Comparison of ENCODE assay signal across 9 mouse cellular contexts in the genomic region with DNA sequence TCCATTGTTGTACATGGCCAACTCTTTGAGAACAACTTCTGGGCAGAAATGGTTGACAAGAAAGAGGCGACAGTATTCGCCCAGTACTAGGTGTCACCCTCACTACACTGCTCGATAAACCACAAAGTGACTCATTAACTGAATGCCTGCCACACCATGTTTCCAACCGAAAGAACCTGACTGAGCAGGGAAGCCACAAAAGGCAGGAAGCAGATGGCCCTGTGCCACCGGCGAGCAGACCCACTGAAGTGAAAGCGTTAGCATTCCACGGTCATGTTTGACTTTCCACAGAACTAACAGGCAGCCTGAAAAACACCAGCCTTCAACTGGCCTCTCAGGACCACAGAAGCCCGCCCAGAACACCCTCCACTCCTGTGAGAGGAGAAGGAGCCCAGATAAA. TPM values are rescaled to one million over a fixed set of nuclear protein-coding genes. Genes with fewer than 3 reads are reported as not detected.
A peak's percentile ranks its signal among the peaks of the same experiment; 100 is the strongest.
DNase-seq lines count a peak whose midpoint lies in the region; ATAC-seq and TF ChIP-seq lines count a peak whose summit lies in the region.
"Had no signal": no experiment of that assay in that cellular context is flagged by ENCODE, and none has a peak within 500 bp of the region (broad histone marks: within the 10 kb centered on the region; RNA-seq: fewer than 3 reads in every experiment).

No protein-coding gene starts in this region.

- peak; percentile 87 for ATAC-seq in inflammation-experienced regulatory T-cells, adult 6 months
- ATAC-seq in lung, embryonic 16.5 days (ENCODE audit: low read depth) = peak; percentile 67
- ATAC-seq in stomach, postnatal 0 days (ENCODE audit: low FRiP score, low TSS enrichment) = peak; percentile 59

- H3K4me2 ChIP-seq in lung, embryonic 16.5 days (ENCODE audit: low read depth, low read length) = no peak overlapping the region
- H3K4me2 ChIP-seq in stomach, postnatal 0 days (replicated peaks; ENCODE audit: low read depth) = no peak overlapping the region
- H3K4me2 ChIP-seq: heart, embryonic 13.5 days had no signal

- peaks cover 12% of the 10 kb centered on the region for H3K4me1 ChIP-seq in lung, embryonic 16.5 days (replicated peaks; ENCODE audit: control insufficient read depth, insufficient read depth, low read length)
- no peaks in the 10 kb centered on the region for H3K4me1 ChIP-seq in stomach, postnatal 0 days (replicated peaks; ENCODE audit: control insufficient read depth, insufficient read depth)
- no peaks in the 10 kb centered on the region for H3K4me1 ChIP-seq in heart, adult 2 months (ENCODE audit: control insufficient read depth, insufficient read depth, low read length)

- 0 out of 2 replicates have a peak, but pooled peaks cover 1% of the 10 kb centered on the region for H3K79me2 ChIP-seq in heart, adult 2 months (replicated peaks; ENCODE audit: control insufficient read depth, insufficient read depth, low read length)

- no peak for TF ChIP-seq CTCF in stomach, postnatal 0 days (IDR thresholded peaks at IDR 0.05; ENCODE audit: low read depth)
- TF ChIP-seq CTCF in heart, adult 2 months (IDR thresholded peaks at IDR 0.05) = no peak

- DNase-seq in thymus, postnatal 0 days (ENCODE audit: low spot score) = peak; percentile 42
- DNase-seq in thymus, postnatal 25 days = no peak
- DNase-seq in stomach, postnatal 0 days (ENCODE audit: low spot score) = peak; percentile 42
- no peak for DNase-seq in right cerebral cortex, postnatal 25 days
- DNase-seq in heart, adult 2 months = no peak
- no peak for DNase-seq in urinary bladder, postnatal 4 days (ENCODE audit: low spot score in 2 of 2)

- no peaks in the 10 kb centered on the region for H3K27me3 ChIP-seq in lung, embryonic 16.5 days (ENCODE audit: control insufficient read depth, insufficient read depth, low read depth, low read length)
- H3K27me3 ChIP-seq in stomach, postnatal 0 days (ENCODE audit: control insufficient read depth, insufficient read depth, low read length) = no peaks in the 10 kb centered on the region
- no peaks in the 10 kb centered on the region for H3K27me3 ChIP-seq in heart, adult 2 months (ENCODE audit: control insufficient read depth, insufficient read depth, low read length)
- H3K27me3 ChIP-seq: heart, embryonic 13.5 days had no signal

- no peaks in the 10 kb centered on the region for H3K9me3 ChIP-seq in lung, embryonic 16.5 days (ENCODE audit: control insufficient read depth, low read length)
- H3K9me3 ChIP-seq in stomach, postnatal 0 days (ENCODE audit: control insufficient read depth, low read length) = no peaks in the 10 kb centered on the region
- H3K9me3 ChIP-seq: heart, embryonic 13.5 days had no signal

- no peak overlapping the region for H3K9ac ChIP-seq in lung, embryonic 16.5 days (ENCODE audit: low read length)
- H3K9ac ChIP-seq in stomach, postnatal 0 days (ENCODE audit: low read length) = no peak overlapping the region
- no peak overlapping the region for H3K9ac ChIP-seq in heart, adult 2 months (ENCODE audit: low read depth, low read length)
- H3K9ac ChIP-seq: heart, embryonic 13.5 days had no signal

- peaks cover 52% of the 10 kb centered on the region for H3K36me3 ChIP-seq in lung, embryonic 16.5 days (ENCODE audit: control insufficient read depth, insufficient read depth, low read length)
- peaks cover 44% of the 10 kb centered on the region for H3K36me3 ChIP-seq in stomach, postnatal 0 days (ENCODE audit: control insufficient read depth, insufficient read depth, low read length)
- no peaks in the 10 kb centered on the region for H3K36me3 ChIP-seq in heart, adult 2 months (ENCODE audit: control insufficient read depth, insufficient read depth, low read length)

- H3K27ac ChIP-seq in lung, embryonic 16.5 days (ENCODE audit: low read length) = peak overlapping the region; percentile 80
- H3K27ac ChIP-seq in stomach, postnatal 0 days (replicated peaks) = peak overlapping the region; percentile 89
- no peak overlapping the region for H3K27ac ChIP-seq in heart, adult 2 months
- H3K27ac ChIP-seq: heart, embryonic 13.5 days had no signal

- no peak for TF ChIP-seq POLR2A in heart, adult 2 months (IDR thresholded peaks at IDR 0.05; ENCODE audit: insufficient read depth, low read depth, low read length)

- WGBS in lung, embryonic 16.5 days = 53% methylated on average over 9 of the region's 9 CpGs
- 53% methylated on average over 9 of the region's 9 CpGs for WGBS in stomach, postnatal 0 days
- 67% methylated on average over 9 of the region's 9 CpGs for WGBS in heart, adult 2 months

- no peak for TF ChIP-seq EP300 in stomach, postnatal 0 days (optimal IDR thresholded peaks at IDR 0.05)
- no peak for TF ChIP-seq EP300 in heart, adult 2 months (IDR thresholded peaks at IDR 0.05; ENCODE audit: insufficient read depth, low read depth, low read length)

- intact Hi-C loops in heart, adult 2 months (cut with DNase I) = no loop called here

- H3K4me3 ChIP-seq in lung, embryonic 16.5 days (ENCODE audit: low read length) = no peak overlapping the region
- H3K4me3 ChIP-seq in stomach, postnatal 0 days (ENCODE audit: low read depth, low read length) = no peak overlapping the region
- H3K4me3 ChIP-seq in heart, adult 2 months = no peak overlapping the region
- H3K4me3 ChIP-seq: heart, embryonic 13.5 days had no signal

RNA-seq across cellular contexts. Expression of a gene that starts 16.8 kb away (rescaled TPM):
- polyA plus RNA-seq in thymus, postnatal 0 days (2015; fragmentation: Nextera tagmentation; extraction: Ambion mirVana) = 1.5 and 2.0 TPM in 2 replicates
- not detected for polyA plus RNA-seq in inflammation-experienced regulatory T-cells, adult 6 months (2017; shearing (Covaris generic))
- 4.4 and 4.7 TPM in 2 replicates for polyA plus RNA-seq in lung, embryonic 16.5 days (2015; fragmentation: Nextera tagmentation; extraction: Ambion mirVana)
- 26.5 and 30.1 TPM in 2 replicates for polyA plus RNA-seq in stomach, postnatal 0 days (2015; fragmentation: Nextera tagmentation; extraction: Ambion mirVana)
- under 1 TPM; 0.39 to 0.50 TPM for total RNA-seq in heart, adult 2 months (2021)
- 0.15 and 0.29 TPM in 2 replicates for polyA plus RNA-seq in heart, adult 2 months (2012; rRNA removed)

RNA-seq across cellular contexts. Expression of a gene that starts 19.4 kb away (rescaled TPM):
- polyA plus RNA-seq in thymus, postnatal 0 days (2015; fragmentation: Nextera tagmentation; extraction: Ambion mirVana) = 86.4 and 89.0 TPM in 2 replicates
- 10 to 100 TPM; 40.4 to 44.2 (median 42.3) TPM for polyA plus RNA-seq in inflammation-experienced regulatory T-cells, adult 6 months (2017; shearing (Covaris generic))
- 75.3 and 79.2 TPM in 2 replicates for polyA plus RNA-seq in lung, embryonic 16.5 days (2015; fragmentation: Nextera tagmentation; extraction: Ambion mirVana)
- 52.6 and 53.0 TPM in 2 replicates for polyA plus RNA-seq in stomach, postnatal 0 days (2015; fragmentation: Nextera tagmentation; extraction: Ambion mirVana)
- total RNA-seq in heart, adult 2 months (2021) = 10 to 100 TPM; 61.5 to 71.2 TPM
- 40.0 and 50.7 TPM in 2 replicates for polyA plus RNA-seq in heart, adult 2 months (2012; rRNA removed)

RNA-seq across cellular contexts. Expression of a gene that starts 26.1 kb away (rescaled TPM):
- 0.49 and 0.59 TPM in 2 replicates for polyA plus RNA-seq in thymus, postnatal 0 days (2015; fragmentation: Nextera tagmentation; extraction: Ambion mirVana)
- not detected for polyA plus RNA-seq in inflammation-experienced regulatory T-cells, adult 6 months (2017; shearing (Covaris generic))
- polyA plus RNA-seq in lung, embryonic 16.5 days (2015; fragmentation: Nextera tagmentation; extraction: Ambion mirVana) = 0.21 and 0.25 TPM in 2 replicates
- polyA plus RNA-seq in stomach, postnatal 0 days (2015; fragmentation: Nextera tagmentation; extraction: Ambion mirVana) = 0.68 and 0.76 TPM in 2 replicates
- not detected for total RNA-seq in heart, adult 2 months (2021)
- polyA plus RNA-seq in heart, adult 2 months (2012; rRNA removed) = 0.18 and 0.32 TPM in 2 replicates
- polyA plus RNA-seq: heart, embryonic 13.5 days had no signal

RNA-seq across cellular contexts. Expression of a gene that starts 52.4 kb away (rescaled TPM):
- 73.0 and 74.5 TPM in 2 replicates for polyA plus RNA-seq in thymus, postnatal 0 days (2015; fragmentation: Nextera tagmentation; extraction: Ambion mirVana)
- polyA plus RNA-seq in inflammation-experienced regulatory T-cells, adult 6 months (2017; shearing (Covaris generic)) = 10 to 100 TPM; 70.3 to 96.0 (median 70.6) TPM
- 62.8 and 68.5 TPM in 2 replicates for polyA plus RNA-seq in lung, embryonic 16.5 days (2015; fragmentation: Nextera tagmentation; extraction: Ambion mirVana)
- polyA plus RNA-seq in stomach, postnatal 0 days (2015; fragmentation: Nextera tagmentation; extraction: Ambion mirVana) = 42.3 and 43.9 TPM in 2 replicates
- total RNA-seq in heart, adult 2 months (2021) = 10 to 100 TPM; 43.7 to 44.0 TPM
- polyA plus RNA-seq in heart, adult 2 months (2012; rRNA removed) = 28.0 and 29.7 TPM in 2 replicates

RNA-seq across cellular contexts. Expression of a gene that starts 55.8 kb away (rescaled TPM):
- polyA plus RNA-seq in thymus, postnatal 0 days (2015; fragmentation: Nextera tagmentation; extraction: Ambion mirVana) = 20.0 and 20.7 TPM in 2 replicates
- polyA plus RNA-seq in inflammation-experienced regulatory T-cells, adult 6 months (2017; shearing (Covaris generic)) = 10 to 100 TPM; 10.3 to 14.2 (median 13.6) TPM
- polyA plus RNA-seq in lung, embryonic 16.5 days (2015; fragmentation: Nextera tagmentation; extraction: Ambion mirVana) = 23.6 and 24.3 TPM in 2 replicates
- 207 and 211 TPM in 2 replicates for polyA plus RNA-seq in stomach, postnatal 0 days (2015; fragmentation: Nextera tagmentation; extraction: Ambion mirVana)
- total RNA-seq in heart, adult 2 months (2021) = 100 to 1,000 TPM; 159 to 195 TPM
- 134 and 205 TPM in 2 replicates for polyA plus RNA-seq in heart, adult 2 months (2012; rRNA removed)

Comparison
In these comparisons a context has a peak if more than half of its experiments do, and no peak if none do; other contexts are left out.
1. DNase-seq: peak in thymus, postnatal 0 days (single experiment) and stomach, postnatal 0 days (single experiment); none in thymus, postnatal 25 days (single experiment), right cerebral cortex, postnatal 25 days (single experiment), heart, adult 2 months (0 of 2) and urinary bladder, postnatal 4 days (0 of 2).
2. Peak in every context shown above with its lines, with median percentiles within 50 percentile points of each other: ATAC-seq.